Mouse (Mus musculus): Measurements from ENCODE around the gene Slc6a16.

DNA sequence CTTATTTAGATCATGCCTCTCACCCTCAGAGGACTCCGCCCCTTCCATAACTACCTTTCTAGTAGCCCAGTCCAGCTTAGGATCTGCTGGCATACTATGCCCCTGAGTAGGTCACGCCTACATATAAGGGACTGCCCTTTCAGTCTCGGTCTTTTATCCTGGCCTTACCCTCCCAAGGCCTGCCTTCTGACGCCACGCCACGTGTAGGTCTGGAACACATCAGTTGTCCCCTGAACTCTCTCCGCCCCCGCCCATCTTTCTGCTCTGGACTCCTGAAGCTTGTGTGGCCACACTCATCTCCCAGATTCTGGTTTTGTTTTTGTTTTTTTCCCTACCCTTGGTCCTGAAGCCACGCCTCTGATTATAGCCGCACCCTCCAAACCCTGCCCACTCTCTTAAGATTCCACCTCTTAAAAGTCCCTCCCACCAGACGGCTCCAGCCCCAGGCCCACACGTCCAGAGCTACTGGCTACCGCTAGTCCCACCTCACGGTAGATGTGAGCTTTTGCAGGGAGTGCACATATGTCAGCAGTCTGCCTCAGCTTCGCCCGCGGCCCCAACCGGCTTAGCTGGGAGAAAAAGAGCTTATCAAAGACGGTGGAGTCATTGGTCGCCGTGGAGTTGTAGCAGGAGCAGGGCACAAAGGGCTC, 5.8 kb upstream of the Slc6a16 start:
- no peak for TF ChIP-seq POLR2A (IDR thresholded peaks at IDR 0.05; ENCODE audit: low read depth, low read length)
- TF ChIP-seq CTCF (IDR thresholded peaks at IDR 0.05; ENCODE audit: extremely low read depth, insufficient read depth, insufficient read length, insufficient replicate concordance) = no peak
